Mouse (Mus musculus): Measurements from ENCODE around the gene Cachd1. TPM values are rescaled to one million over a fixed set of nuclear protein-coding genes. Genes with fewer than 3 reads are reported as not detected.
A peak's percentile ranks its signal among the peaks of the same experiment; 100 is the strongest.

The Cachd1 gene
- total RNA-seq, 2 experiments from 2014 or later: 2.6 to 4.2 TPM

- Histone ChIP-seq H3K27ac (peak overlapping the region; percentile 84), H3K4me3 (peak overlapping the region; percentile 94)
- TF ChIP-seq CTCF (IDR thresholded peaks at IDR 0.05): no peak; the same call in 1 of the 2 replicates
- intact Hi-C loops (cut with DNase I): no loop called here
- DNase-seq: peak; percentile 77
Observed at GRCm38 (mm10) chr4:100776871-100777375, 448 bp downstream of the Cachd1 start.

DNA sequence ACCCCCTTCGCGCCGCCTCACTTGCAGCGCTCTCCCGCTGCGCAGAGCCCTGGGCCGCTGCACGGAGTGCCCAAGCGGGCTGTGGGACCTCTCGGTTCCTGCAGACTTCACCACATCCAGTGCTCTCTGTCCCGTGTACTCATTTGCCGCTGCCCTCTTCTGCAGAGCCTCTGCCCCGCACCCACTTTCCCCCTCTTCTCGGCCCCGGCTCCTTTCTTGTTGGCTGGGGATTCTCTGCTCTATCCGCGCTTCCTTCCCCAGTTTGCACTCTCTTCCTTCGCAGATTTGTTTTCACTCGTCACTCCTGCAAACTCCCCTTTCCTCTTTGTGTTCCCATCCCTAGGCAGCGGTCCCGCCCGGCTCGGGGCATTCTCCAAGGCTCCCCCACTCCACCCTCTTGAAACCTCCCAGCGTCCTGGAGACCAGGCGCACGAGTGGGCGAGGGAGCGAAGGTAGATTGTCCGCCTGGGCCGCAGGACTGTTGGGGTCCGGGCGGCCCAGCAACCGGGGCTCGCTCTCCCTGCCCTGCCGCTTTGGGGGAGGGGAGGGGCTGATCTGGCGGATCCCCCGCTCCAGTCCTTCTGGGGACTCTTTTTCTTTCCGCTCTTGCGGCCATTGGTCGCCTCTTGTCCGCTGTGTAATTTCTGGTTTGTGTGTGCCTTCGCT lies 1.0 kb downstream of the Cachd1 start:
- intact Hi-C loops (cut with DNase I): no loop called here
- Histone ChIP-seq H3K27ac (peak overlapping the region; percentile 84), H3K4me3 (peak overlapping the region; percentile 94)
- no peak for TF ChIP-seq CTCF (IDR thresholded peaks at IDR 0.05)
- peak; percentile 50 for DNase-seq

DNA sequence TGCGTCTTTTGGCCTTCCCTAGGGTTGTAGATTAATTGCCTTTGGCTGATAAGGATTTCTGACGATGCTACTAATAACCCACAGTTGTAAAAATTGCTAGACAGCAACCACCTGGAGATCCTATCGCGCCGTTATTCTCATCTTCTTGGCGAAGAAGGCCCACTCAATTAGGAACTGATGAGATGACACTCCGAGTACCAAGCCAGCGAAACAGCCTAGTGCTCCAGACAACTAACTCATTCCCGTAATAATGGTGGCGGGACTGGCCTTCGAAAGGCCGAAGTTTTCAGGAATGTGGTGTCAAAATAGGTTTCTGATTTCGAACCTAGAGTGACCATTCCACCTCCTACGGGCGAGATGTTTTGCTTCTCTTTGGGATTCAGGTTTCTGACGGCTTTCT lies 1.6 kb downstream of the Cachd1 start:
- intact Hi-C loops (cut with DNase I): no loop called here
- Histone ChIP-seq H3K4me3 (peak overlapping the region; percentile 94), H3K27ac (peak overlapping the region; percentile 84)
- no peak for DNase-seq
- TF ChIP-seq CTCF (IDR thresholded peaks at IDR 0.05): no peak

DNA sequence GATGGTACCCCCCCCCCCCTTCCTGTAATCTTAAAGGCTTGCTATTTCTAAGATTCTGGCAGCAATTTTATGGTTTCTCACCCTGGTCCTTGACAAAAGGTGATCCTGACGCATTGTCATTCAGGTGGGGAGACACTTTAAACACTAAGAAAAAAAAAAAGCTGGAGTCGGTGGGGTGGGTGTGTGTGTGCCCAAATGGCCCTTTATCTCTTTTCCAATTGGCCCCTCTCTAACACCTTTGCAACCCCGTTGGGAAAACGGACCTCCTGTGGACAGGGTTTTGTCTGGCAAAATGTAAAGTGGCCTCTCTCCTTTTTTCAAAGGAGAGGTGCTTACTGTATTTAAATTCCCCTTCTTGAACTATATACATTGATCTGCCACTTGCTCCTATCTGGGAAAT lies 2.5 kb downstream of the Cachd1 start:
- no peak overlapping the region for H3K27ac ChIP-seq
- intact Hi-C loops (cut with DNase I): no loop called here
- no peak for DNase-seq
- H3K4me3 ChIP-seq: no peak overlapping the region; the same call in 1 of the 2 replicates
- no peak for TF ChIP-seq CTCF (IDR thresholded peaks at IDR 0.05)

DNA sequence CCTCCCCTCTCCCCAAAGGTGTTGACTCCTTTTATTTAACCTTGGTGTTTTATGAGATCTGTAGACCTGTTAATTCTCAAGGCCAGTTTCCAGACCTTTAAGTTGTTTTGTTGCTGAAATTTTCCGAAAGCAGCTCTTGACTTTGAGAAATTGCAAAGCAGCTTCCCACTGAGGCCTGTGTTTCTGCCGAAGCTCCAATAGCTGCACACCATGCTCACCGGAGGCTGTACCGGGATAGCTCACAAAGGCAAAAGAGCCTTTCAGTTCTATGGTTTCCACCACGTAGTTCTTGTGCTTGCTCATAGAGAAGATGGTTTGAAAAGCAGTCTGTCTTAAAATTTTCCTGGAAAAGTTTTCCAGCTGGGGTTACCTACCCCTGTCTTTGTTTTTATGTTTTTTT lies 3.2 kb downstream of the Cachd1 start:
- no peak overlapping the region for H3K4me3 ChIP-seq
- no peak overlapping the region for H3K27ac ChIP-seq
- no peak for TF ChIP-seq CTCF (IDR thresholded peaks at IDR 0.05)
- intact Hi-C loops (cut with DNase I): loop anchor here (5.0 kb wide), 1 partner anchor 208 kb away; no protein-coding TSS in a partner anchor
- no peak for DNase-seq

DNA sequence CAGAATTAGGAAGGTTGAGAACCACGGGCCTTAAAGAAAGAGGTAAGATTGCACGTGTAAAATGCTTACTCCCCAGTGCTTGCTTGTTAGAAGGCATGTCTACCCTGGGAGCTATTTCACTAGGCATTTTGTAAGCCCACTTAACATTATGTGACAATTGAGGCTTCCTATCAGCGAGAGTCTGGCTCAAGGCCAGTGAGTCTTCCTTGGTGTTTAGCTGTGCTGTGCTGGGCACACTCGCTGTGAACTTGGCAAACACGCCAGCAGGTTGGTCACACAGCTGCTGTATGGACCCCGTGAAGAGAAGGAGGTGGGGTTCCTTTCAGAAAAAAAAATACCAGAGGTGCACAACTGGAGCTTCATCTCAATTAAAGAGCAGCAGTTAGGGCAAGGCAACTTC lies 4.4 kb downstream of the Cachd1 start:
- intact Hi-C loops (cut with DNase I): loop anchor here (5.0 kb wide), 1 partner anchor 206 kb away; no protein-coding TSS in a partner anchor
- no peak for TF ChIP-seq CTCF (IDR thresholded peaks at IDR 0.05)
- no peak overlapping the region for H3K27ac ChIP-seq
- no peak overlapping the region for H3K4me3 ChIP-seq
- no peak for DNase-seq

GRCm38 (mm10) chr4:100782348-100782747 lies 5.9 kb downstream of the Cachd1 start:
- DNase-seq: peak; percentile 73
- intact Hi-C loops (cut with DNase I): loop anchor here (5.0 kb wide), 1 partner anchor 205 kb away; no protein-coding TSS in a partner anchor
- H3K4me3 ChIP-seq: peak overlapping the region; percentile 55
- H3K27ac ChIP-seq: peak overlapping the region; percentile 66
- no peak for TF ChIP-seq CTCF (IDR thresholded peaks at IDR 0.05)

DNA sequence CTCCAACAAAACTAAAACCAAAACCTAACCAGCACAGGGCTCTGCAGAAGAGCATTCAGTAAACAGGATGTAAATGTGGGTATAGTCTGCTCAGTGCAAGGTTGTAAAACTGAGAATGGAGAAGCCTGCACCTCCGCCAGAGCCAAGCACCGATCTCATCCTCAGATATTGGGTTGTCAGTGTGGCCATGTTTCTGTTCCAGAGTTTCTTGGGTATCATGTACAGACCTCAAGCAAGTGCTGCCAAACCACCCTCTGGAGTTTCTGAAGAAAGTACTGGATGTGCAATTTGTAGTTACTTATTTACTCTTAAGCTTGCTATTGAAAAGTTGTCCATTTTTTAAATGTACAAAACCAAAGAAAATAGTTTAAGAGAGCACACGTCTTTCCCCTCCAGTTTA lies 6.4 kb downstream of the Cachd1 start:
- peak overlapping the region; percentile 55 for H3K4me3 ChIP-seq
- TF ChIP-seq CTCF (IDR thresholded peaks at IDR 0.05): no peak
- intact Hi-C loops (cut with DNase I): loop anchor here (5.0 kb wide), 1 partner anchor 204 kb away; no protein-coding TSS in a partner anchor
- peak; percentile 38 for DNase-seq
- peak overlapping the region; percentile 66 for H3K27ac ChIP-seq

DNA sequence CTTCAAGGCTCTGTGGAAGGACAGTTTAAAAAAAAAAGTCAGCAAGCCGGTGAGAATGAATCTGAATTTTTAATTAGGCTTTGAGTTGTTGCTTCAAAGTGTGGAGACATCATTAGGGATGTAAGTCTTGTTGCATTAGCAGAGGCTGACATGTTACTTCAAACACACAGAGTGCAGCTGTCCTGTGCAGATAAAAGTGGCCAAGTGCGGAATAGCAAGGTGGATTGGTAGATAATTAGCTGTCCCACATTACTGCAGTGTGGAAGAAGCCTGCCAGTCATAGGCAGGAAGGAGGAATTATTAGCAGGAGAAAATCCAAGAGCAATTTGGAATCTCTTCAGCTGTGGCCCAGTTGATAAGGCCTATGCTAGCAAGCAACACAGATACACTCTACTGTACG lies 10.7 kb downstream of the Cachd1 start:
- intact Hi-C loops (cut with DNase I): no loop called here
- TF ChIP-seq CTCF (IDR thresholded peaks at IDR 0.05): no peak
- no peak overlapping the region for H3K4me3 ChIP-seq
- H3K27ac ChIP-seq: no peak overlapping the region
- DNase-seq: no peak

DNA sequence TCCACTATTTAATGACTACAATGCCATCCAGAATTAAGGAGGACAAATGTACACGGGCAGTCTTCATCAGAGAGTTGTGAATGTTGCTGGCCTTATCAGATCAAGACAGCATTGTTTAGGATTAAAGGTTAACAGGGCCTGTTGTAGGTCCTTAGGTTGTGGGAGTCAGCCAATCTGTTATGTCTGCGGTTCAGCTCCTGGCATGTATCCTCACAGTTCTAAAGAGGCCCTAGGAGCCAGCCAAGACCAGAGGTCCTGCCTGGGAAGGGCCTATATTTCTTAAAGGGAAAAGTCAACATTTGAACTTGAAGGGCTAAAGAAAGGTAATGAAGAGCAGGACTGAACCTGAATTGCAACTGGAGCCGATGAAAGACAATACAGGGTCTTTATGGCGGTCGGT lies 13.7 kb downstream of the Cachd1 start:
- DNase-seq: no peak
- Histone ChIP-seq H3K27ac (no peak overlapping the region), H3K4me3 (no peak overlapping the region)
- intact Hi-C loops (cut with DNase I): no loop called here
- no peak for TF ChIP-seq CTCF (IDR thresholded peaks at IDR 0.05)

GRCm38 (mm10) chr4:100793147-100793546 lies 16.7 kb downstream of the Cachd1 start:
- no peak for TF ChIP-seq CTCF (IDR thresholded peaks at IDR 0.05)
- intact Hi-C loops (cut with DNase I): no loop called here
- Histone ChIP-seq H3K4me3 (no peak overlapping the region), H3K27ac (no peak overlapping the region)
- no peak for DNase-seq

DNA sequence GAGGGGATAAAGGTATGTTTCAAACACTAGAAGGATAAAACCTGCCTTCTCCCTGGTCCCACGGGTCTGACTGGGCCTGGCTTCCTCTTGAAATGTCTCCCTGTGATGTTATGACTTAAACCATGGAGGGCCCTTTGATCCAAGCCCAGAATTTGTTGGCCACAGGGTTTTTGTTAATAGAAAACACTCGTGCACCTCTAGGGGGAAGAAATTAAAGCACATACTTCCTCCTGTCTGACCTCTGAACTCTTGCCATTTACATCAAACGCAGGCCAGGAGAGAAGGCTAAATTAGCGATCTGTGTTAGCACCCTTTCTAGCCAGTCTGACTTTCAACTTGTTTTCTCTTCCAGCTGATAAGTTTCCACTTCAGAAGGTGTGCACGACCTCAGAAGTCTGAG lies 19.0 kb downstream of the Cachd1 start:
- TF ChIP-seq CTCF (IDR thresholded peaks at IDR 0.05): no peak
- intact Hi-C loops (cut with DNase I): no loop called here
- DNase-seq: no peak
- H3K4me3 ChIP-seq: no peak overlapping the region
- no peak overlapping the region for H3K27ac ChIP-seq

- no peak overlapping the region for H3K27ac ChIP-seq
- TF ChIP-seq CTCF (IDR thresholded peaks at IDR 0.05): no peak
- intact Hi-C loops (cut with DNase I): no loop called here
- H3K4me3 ChIP-seq: no peak overlapping the region
- DNase-seq: no peak
Observed at GRCm38 (mm10) chr4:100800730-100801442, 24.4 kb downstream of the Cachd1 start.
